Mouse (Mus musculus): ENCODE measurements around the gene Tprgl.
A peak's percentile ranks its signal among the peaks of the same experiment; 100 is the strongest.

Gene Tprgl

DNA sequence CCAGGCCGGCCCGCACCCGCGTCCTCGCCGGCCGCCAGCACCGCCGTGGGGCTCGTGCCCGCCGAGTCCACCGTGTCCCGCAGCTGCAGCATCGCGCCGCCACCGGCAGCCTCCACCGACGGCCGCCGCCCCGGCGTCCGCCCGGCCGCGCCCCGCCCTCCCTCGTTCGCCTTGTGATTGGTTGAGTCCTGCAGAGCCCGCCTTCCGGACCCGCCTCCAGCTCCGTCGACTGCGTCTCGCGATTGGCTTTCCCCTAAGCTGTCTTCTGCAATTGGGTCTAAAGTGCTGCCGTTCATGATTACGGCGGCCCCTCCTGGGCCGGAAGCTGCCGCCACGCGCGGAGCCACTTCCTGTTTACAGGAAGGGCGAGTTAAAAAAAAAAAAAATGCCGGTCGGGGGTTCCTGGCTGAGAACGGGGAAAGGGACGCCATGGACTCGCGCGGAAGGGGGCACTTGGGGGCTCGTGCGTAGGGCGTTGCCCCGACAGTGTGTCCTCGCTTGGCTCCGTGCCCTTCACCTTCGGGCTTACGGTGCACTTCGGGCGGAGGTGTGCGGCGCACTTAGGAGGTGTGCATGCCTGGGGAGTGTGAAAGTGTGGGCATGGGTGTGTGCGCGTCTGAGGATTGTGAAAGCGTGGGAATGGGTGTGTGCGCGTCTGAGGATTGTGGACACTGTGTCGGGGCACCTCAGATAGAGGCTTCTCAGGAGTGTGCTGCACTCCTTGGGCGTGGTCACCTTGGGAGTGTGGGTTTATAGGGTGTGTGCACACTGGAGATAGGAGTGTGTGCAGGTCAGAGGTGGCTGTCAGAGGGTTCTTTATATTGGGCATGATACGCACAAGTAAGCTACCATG is at the start of gene Tprgl:
Tprgl (minus strand) TSS at position 129 of the 853 bp plus-strand sequence.
- DNase-seq (ENCODE audit: low spot score in 2 of 2): peak; percentile 98 to 99

DNA sequence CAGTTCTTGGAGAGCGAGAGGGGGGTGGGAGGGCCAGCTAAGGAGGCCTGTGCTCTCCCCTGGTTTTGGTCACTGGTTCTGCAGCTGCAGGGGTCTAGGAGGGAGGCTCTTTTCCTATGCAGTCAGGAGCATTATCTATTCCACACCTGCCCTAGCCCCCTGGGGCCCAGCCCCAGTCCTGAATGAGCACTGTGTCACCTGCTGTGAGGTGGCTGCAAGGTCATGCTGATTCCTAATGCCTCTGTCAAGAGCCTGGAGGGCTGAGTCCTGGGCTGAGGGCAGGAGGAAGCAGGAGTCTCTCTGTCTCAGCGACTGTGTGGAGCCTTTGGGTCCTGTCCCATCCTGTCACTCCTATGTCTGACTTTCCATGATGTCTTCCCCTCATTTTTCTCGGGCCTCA is 49.4 kb upstream of the Tprgl start:
- DNase-seq (ENCODE audit: low spot score in 2 of 2): no peak

DNA sequence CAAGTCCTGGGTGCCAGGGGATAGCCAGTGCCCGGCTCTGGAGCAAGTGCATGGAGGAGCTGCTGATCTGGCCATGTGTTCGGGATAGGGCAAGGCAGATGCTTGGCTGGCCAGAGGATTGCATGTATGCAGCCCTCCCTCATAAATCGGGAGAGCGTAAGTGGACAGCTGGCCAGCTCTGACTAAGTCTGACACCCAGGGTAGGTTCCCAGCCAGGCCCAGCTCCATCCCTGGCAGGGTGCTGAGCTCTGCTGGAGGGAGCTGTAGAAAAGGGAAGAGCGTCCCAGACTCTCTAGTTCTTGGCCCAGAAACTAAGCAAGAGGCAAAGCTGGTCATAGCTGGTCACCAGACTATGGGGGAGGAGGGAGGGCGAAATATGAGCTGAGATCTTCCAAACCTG is 48.6 kb upstream of the Tprgl start:
- DNase-seq (ENCODE audit: low spot score in 2 of 2): no peak

DNA sequence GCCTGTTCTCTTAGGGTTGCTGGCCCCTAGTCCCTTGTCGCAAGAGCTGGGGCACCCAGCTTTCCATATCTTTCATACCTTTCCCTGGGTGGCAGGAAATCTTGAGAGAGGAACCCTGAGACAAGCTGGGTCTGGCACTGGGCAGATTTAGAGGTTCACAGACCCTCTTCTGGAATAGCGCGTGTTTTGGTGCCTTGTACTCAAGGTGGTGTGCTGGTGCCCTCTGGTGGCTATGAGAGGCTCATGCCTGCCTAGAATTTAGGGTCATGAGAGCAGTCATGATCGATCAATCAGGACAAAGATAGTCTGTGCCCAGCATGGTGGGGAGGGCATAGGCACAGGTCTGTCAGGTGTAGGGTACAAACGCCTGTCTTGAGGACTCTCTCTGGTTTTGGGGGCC is 46.8 kb upstream of the Tprgl start:
- peak; percentile 57 to 75 for DNase-seq (ENCODE audit: low spot score in 2 of 2)

DNA sequence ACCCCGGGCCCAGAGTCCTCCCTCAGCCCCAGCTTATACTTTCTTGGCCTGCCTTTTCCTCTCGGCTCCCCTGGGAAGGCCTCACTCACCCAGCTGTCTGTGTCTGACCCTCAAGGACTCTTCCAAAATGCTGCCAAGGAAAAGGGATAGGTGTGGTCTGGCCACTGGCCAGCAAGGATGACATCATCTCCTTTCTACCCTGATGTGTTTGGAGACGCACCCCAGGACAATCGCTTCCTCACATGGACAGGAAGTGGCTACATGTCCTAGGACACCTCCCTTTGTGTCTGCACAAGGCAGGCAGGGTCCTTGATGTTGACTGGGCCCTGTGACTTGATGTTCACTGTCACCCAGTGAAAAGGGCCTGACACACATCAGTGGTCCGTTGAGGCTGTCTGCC is 44.9 kb upstream of the Tprgl start:
- no peak for DNase-seq (ENCODE audit: low spot score in 2 of 2)

DNA sequence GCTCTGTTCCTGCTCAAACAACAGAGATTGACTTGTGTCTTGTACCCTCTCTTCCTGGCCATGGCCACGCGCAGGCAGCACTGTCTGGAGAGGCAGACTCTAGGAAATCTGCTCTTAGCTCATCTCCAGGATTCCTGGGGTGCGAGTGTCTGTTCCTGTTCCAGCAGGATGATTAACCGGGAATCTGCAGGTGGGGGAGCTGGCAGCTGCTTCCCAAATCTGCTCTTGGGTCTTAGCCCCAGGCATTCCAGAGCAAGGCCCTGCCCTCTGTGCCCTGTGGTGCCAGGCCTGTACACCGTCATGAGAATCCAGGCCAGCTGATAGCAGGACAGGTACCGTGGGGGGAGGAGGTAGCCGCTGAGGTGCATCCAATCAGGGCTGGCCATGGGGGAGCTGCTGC is 44.1 kb upstream of the Tprgl start:
- no peak for DNase-seq (ENCODE audit: low spot score in 2 of 2)

DNA sequence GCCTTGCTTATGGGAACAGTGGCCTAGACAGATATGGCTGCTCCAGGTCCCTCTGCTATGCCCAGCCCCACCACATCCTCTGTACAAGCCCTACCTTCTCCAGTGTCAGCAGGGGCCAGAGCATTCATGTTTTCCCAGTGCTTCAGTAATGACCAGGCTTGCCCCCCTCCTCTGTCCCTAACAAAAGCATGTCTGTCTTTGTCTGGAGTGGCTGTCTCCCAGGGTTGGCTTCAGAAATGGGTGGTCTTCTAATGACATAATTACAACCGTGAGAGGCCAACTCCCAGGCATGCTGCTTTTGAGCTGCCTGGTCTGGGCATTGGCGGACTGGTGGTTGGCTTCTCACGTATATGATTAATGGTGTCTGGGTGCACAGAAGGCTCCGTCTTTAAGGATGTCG is 41.0 kb upstream of the Tprgl start:
- DNase-seq (ENCODE audit: low spot score in 2 of 2): no peak

DNA sequence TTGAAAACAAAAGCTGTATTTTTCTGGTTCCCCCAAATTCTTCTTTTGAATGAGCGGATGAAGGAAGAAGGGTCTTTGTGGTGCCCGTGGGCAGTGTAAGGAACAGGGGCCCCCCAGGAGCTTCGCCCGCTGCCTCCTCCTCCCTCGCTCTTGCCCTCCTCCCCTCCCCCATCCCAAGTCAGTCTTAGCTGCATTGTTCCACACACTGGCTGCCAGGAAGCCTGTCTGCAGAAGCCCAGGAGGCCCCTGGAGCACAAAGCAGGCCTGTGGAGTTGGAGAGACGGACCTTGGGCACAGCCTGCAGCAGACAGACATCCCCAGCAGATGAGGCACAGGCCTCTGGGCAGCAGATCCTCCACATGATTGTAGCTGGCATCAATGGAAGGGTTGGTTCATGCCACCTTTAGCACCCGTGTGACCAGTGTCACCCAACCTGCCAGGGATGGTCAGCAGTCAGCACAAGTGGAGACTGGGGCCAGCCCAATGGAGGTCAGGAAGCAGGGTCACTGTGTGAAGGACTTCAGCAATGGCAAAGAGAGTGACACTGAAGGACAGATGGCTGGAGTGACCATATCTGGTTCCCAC is 38.0 kb upstream of the Tprgl start:
- no peak for DNase-seq (ENCODE audit: low spot score in 2 of 2)

DNA sequence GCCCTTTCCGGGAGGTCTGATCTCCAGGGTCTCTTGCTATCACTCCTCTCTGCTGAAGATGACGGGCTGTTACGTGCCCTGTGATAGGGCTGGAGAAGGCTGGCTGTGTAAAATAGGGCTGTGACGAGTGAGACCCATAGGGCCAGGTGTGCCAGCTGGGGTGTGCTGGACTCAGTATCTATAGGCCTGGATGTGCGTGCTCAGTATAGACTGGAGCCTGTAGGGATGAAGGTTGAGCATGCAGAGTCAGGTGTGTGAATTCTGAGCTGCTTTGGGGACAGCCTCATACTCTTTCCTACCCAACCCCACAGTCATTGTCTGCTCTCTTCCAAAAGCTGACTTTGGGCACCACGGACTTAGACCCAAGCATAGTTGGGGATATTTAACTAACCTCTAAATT is 37.5 kb upstream of the Tprgl start:
- no peak for DNase-seq (ENCODE audit: low spot score in 2 of 2)

DNA sequence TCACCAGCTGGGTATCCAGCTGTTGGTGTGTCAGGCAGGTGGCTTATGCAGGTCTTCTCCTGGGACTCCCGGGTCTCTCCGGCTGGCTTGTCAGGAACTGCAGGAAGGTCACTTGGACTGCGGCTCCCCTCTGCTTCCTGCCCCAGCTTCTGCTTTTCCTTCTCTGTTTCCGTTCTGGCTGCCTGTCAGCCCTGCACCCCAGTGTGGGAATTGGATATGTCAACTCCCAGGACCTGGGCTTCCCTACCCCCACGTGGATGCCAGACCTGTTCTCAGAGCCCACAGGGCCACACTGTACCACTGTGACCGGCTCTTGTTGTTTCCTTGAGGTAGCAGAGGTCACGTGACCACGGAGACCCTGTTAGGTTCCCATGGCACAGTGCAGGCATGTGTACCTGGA is 28.5 kb upstream of the Tprgl start:
- no peak for DNase-seq (ENCODE audit: low spot score in 2 of 2)

DNA sequence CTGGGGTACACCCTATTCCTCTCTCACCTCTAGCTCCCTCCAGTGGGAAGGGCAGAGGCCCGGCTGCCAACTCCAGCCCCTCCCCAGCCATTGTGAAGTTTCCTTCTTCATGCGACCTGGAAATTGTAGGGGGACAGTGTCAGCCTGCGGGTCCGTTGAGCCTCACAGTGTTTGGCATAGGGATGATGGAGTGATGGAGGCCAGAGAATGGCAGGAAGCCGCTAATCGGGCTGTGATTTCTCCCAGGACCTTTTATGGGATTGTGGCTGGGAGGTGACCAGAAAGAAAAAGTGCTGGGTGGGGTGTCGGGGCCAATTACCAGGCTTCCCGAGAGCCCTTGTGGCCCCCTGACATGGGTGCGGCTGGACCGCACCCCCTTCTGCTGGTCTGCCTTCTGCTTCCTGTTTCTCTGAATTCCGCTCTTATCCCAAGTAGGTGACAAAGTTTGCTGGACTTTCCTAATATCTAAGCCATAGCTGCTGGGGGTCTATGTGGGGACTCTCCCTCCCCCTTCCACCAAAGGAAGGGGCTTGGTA is 25.6 kb upstream of the Tprgl start:
- DNase-seq (ENCODE audit: low spot score in 2 of 2): no peak

DNA sequence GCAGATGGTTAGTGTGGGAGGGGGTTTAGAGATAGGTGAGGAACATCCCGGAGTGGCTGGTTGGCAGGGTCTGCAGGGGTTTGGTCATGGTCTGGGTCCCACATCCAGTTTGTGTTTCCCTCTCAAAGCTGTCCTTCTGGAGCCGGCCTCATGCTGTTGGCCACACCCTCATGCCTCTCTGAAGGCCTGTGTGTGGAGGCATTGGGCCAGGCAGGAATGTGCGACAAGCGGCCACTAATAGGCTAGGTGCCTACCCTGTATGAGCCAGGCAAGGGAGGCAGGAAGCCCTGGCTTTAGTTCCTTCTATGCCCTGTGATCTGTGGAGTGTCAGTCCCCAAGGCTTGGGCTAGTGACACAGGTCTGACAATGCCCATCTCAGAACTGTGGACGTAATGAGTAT is 24.5 kb upstream of the Tprgl start:
- DNase-seq (ENCODE audit: low spot score in 2 of 2): no peak

DNA sequence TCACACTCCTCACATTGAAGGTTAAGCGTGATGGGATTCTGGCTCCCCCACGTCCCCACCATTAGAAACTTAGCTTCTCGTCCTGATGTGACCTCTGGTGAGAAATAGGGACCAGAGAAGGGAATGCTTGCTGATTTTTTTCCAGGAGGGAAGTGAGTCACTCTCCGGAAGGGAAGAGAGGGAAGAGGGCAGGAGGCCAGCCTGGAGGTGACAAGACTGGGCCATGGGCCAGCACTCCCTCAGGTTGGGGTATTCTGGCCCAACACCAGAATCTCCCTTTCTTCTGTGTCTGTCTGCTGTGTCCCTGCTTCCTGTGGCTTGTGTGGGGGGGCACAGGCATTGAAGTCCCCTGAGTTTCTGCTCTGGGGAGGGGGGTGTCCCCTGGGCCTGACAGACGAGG is 23.1 kb upstream of the Tprgl start:
- DNase-seq (ENCODE audit: low spot score in 2 of 2): no peak

DNA sequence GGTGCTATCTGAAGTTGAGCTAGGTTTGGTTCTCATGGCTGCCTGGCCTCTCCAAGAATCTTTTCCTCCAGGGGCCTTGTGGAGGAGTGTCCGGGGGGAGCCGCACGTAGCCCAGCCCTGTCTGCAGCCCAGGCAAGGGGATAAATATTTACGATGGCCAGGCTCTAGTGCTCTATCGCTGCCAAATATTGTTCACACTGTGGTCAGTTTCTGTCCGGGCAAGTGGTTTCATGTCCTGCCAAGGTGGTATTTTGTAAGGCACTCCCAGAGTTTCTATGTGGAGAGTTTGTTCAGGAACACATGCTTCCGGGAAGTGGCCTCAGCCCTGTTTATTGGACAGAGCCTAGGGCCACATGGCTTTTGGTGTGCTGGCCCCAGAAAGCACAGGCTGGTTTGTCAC is 20.5 kb upstream of the Tprgl start:
- no peak for DNase-seq (ENCODE audit: low spot score in 2 of 2)

DNA sequence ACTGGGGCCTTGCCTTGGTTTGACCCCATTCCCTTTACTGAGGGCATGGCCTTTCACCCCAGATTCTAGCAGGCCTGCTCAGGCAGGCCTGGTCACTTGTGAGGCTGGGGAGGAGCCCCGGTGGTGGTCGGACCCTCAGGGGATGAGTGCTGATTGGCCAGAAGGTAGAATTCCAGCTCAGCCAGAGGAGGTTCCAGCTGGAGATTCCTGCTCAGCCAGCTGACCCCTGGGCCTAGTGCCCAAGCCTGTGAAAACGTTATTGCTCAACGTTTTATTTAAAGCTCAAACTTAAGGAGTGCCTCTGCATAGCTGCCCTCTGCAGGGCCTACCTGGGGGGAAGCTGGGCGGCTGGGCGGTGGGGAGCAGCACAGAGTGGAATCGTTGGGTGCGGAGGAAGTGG is 16.8 kb upstream of the Tprgl start:
- DNase-seq (ENCODE audit: low spot score in 2 of 2): no peak

DNA sequence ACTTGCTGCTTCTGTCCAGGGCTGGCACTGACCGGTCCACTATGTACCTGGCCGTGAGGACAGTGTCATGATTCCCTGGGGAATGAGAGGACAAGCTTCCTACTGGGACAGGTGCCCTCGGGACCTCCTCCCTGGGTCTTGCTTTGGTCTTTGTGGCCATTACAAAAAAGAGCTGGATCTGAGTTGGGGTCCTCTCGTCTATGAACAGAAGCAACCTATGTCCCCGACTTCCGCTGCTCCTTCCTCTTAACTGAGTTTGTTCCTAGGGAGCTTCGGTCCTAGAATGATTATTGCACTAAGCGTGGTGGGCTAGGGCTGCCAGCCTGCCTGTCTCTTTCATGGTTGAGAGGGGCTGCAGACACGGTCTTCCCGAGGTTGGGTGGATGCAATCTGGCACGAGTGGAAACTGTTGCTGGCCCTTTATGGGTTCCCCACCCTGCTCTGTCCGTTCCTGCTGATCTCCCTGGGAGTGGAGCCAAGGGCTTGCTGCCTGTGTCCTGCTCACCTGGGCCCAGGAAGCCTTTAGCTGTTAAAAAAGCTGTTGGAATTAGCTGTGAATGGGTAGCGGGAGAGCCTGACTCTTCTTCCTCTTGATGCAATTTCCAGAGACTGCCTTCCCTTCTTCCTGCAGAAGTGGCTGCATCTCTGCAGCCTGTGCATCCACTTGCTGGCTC is 11.6 kb upstream of the Tprgl start:
- DNase-seq (ENCODE audit: low spot score in 2 of 2): no peak

DNA sequence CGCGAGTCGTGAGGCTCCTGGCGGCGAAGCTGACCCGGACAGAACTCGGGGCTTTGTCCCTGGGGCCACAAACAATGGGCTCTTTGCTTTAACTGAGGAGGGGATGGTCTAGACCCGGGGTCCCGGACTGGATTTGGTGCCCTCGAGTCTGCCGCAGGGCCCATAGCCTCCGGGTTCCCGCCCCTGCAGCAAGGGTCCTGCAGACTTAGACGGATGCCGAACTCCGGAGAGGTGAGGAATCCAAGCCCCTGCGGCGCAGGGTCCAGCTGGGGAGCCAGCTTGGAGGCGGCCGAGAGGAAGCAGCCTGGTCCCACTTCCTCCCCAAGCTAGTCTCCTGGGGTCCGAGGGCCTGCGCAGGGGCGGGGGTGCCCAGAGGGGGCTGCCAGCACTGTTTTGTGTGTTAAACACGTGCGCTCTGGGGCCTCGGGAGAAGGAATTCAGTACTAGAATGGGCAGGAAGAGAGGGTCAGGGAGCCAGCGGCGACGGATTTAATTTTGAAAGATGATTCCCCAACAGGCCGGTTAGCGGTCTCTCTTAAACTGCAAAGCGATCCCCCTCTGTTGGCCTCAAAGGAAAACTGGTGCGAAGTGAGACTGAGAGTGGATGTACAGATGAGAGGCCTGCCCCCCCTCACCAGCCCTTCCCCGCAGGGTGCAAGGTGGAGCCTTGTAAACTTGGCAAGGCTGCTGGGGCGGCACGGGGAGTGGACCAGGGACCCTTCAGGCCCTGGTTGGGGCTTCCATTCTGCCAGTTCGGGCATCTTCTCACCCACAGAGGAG is 10.9 kb upstream of the Tprgl start:
- no peak for DNase-seq (ENCODE audit: low spot score in 2 of 2)

DNA sequence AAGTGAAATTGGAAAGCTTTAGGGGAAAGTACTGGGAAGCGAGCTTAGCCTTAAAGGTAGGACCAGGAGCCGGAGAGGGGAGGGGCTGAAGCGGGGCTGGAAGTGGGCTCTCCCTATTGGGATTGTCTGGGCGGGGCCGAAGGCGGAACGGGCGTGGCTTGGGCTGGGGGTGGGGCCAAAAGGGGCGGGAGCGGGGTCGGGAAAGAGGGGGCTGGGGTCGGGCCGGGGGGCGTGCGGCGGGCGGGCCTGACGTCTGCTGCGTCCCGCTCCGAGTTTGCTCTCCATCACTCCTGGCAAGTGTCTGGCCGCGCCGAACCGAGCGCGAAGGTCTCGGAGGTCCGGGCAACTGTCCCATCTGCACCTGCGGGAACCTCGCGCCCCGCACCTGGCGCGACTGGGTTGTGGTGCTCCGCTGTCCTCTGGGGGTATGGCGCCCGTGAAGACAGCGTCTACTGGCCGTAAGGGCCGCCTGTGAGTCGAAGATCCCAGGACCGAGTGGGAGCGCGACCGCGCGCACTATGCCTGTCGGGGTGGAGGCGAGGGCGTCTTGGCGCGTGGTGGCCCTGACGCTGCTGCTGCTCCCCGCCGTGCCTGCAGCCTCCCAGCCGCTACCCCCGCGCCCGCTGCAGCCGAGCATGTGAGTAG is 10.2 kb upstream of the Tprgl start, which contains the start of gene Megf6:
Megf6 (plus strand) TSS at position 225 of the 645 bp plus-strand sequence.
- DNase-seq (ENCODE audit: low spot score in 2 of 2): no peak

DNA sequence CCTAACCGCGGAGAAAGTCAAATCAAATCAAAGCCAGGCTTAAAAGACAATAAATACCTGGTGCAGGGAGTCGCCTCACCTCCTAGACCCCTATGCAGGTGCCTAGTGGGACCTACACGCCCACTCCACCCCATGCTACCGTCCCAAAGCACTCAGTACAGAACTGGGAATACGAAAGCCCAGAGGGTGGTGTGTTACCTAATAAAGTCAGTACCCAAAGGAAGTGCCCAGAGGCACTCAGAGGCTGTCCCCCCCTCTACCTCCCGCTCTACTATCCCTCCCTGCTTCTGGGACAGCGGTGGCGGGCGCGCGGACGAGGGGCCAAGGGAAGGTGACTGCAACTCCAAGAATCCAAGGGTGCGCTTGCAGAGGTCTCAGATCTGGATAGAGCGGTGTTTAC is 9.6 kb upstream of the Tprgl start:
- no peak for DNase-seq (ENCODE audit: low spot score in 2 of 2)

DNA sequence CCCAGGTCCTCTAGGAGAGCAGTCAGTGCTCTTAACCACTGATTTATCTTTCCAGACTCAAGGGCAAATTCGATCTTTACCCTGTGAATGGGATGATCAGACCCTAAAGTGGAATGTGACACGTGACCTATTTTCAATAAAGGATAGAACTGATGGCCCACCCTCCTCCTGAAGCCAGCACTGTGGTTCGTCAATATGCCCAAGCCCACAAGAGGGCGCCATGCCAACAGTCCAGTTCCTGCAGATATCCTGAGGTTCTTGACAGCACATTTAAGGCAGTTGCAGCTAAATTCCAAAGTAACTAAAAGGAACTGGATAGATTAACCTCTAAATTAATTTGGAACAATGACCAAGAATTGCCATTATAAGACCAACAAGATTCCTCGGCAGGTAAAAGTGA is 6.6 kb upstream of the Tprgl start:
- DNase-seq (ENCODE audit: low spot score in 2 of 2): peak in 1 of 2 experiments; percentile 75

DNA sequence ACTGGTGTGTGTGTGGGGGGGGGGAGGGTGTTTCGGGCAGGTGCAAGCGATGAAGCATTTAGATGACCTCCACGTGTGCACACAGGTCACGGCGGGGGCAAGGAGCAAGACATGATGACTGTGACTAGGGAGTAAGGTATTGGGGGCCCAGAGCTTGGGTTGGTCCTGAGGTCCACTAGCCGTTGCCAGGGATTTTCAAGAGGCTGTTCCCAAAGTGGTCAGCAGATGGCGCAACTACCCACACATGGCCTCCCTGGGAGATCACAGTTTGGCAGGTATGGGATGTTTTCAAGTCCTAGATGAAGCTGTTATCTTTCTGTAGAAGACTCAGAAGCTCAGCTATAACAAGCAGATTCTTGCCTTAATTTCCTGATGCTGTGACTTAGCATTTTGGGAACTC is 2.8 kb upstream of the Tprgl start:
- peak; percentile 65 to 77 for DNase-seq (ENCODE audit: low spot score in 2 of 2)

Data from right cerebral cortex, postnatal 10 days (tissue).